Mouse (Mus musculus): Measurements from ENCODE around the gene 4930430F08Rik. TPM values are rescaled to one million over a fixed set of nuclear protein-coding genes. Genes with fewer than 3 reads are reported as not detected.

The 4930430F08Rik gene
- 3.3 TPM for polyA plus RNA-seq (2017; shearing (Covaris generic))

DNA sequence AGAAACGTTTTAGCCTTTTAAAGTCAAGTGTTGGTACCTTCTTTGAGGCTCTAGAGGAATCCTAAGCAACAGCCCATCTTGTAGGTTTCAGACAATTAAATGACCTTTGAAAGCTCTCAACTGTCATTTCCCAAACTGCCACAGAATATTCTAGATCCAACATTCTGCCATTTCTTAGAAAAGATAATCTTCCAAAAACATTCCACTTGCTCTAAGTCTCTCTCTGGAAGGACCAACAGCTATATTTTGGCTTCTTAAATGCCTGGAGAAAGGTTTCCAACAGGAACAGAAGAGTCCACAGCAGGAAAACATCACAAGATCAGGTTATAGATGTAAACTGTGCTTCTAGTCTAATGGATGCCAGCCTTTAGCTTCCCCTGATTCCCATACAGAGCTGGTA is at the start of gene 4930430F08Rik, which contains the start of gene 1700017N19Rik:
Gene 4930430F08Rik, minus strand, starts transcription at position 101 of the 400 bp plus-strand sequence.
Gene 1700017N19Rik, plus strand, starts transcription at position 162 of the 400 bp plus-strand sequence.

Other genes with a start within 250 kb of the 4930430F08Rik start
- gene Gm4302, start 249.6 kb downstream of the 4930430F08Rik start, polyA plus RNA-seq (2017; shearing (Covaris generic)): not detected
- gene Gm4303, start 244.5 kb downstream of the 4930430F08Rik start, polyA plus RNA-seq (2017; shearing (Covaris generic)): not detected
- not detected for gene Gm4305, start 239.3 kb downstream of the 4930430F08Rik start, polyA plus RNA-seq (2017; shearing (Covaris generic))
- gene Gm4307, start 229.1 kb downstream of the 4930430F08Rik start, polyA plus RNA-seq (2017; shearing (Covaris generic)): not detected
- not detected for gene Gm4312, start 207.9 kb downstream of the 4930430F08Rik start, polyA plus RNA-seq (2017; shearing (Covaris generic))
- 0.51 TPM for gene Tmtc3, start 103.1 kb downstream of the 4930430F08Rik start, polyA plus RNA-seq (2017; shearing (Covaris generic))
- 0.41 TPM for gene Cep290, start 102.9 kb downstream of the 4930430F08Rik start, polyA plus RNA-seq (2017; shearing (Covaris generic))
- not detected for gene 1700017N19Rik, start 61 bp upstream of the 4930430F08Rik start, polyA plus RNA-seq (2017; shearing (Covaris generic))